Mouse (Mus musculus): ENCODE results near the gene E4f1. TPM values are rescaled to one million over a fixed set of nuclear protein-coding genes. Genes with fewer than 3 reads are reported as not detected.

E4f1 gene
- polyA plus RNA-seq, 1 experiment from 2014 or later: 5.0 TPM

- Histone ChIP-seq H3K4me3 (ENCODE audit: low read depth, low read length) (no peak overlapping the region), H3K36me3 (ENCODE audit: control insufficient read depth, insufficient read depth) (peaks cover 40% of the 10 kb centered on the region), H3K4me1 (replicated peaks; ENCODE audit: control insufficient read depth, insufficient read depth, low read length) (peaks cover 8% of the 10 kb centered on the region), H3K9me3 (ENCODE audit: control insufficient read depth) (no peaks in the 10 kb centered on the region), H3K27me3 (replicated peaks; ENCODE audit: control insufficient read depth, insufficient read depth, low read length) (no peaks in the 10 kb centered on the region), H3K27ac (ENCODE audit: low read depth, low read length) (peak overlapping the region; percentile 86; the same call in 1 of the 2 replicates), H3K9ac (ENCODE audit: low read depth, low read length) (no peak overlapping the region), H3K4me2 (replicated peaks; ENCODE audit: low read depth) (no peak overlapping the region)
- 79% methylated on average over 5 of the region's 5 CpGs for WGBS
- no peak for TF ChIP-seq CTCF (IDR thresholded peaks at IDR 0.05; ENCODE audit: low read depth)
- no peak for ATAC-seq
Measured at GRCm38 (mm10) chr17:24474557-24474956, 4.4 kb upstream of the E4f1 start.

- 69% methylated on average over 6 of the region's 6 CpGs for WGBS
- Histone ChIP-seq H3K4me2 (replicated peaks; ENCODE audit: low read depth) (peak within 1 kb of the TSS; percentile 99), H3K36me3 (ENCODE audit: control insufficient read depth, insufficient read depth) (peaks cover 40% of the 10 kb centered on the region), H3K27me3 (replicated peaks; ENCODE audit: control insufficient read depth, insufficient read depth, low read length) (no peaks in the 10 kb centered on the region), H3K9me3 (ENCODE audit: control insufficient read depth) (no peaks in the 10 kb centered on the region), H3K4me3 (ENCODE audit: low read depth, low read length) (no peak within 1 kb of the TSS), H3K9ac (ENCODE audit: low read depth, low read length) (peak within 1 kb of the TSS; percentile 37), H3K4me1 (replicated peaks; ENCODE audit: control insufficient read depth, insufficient read depth, low read length) (peaks cover 8% of the 10 kb centered on the region), H3K27ac (ENCODE audit: low read depth, low read length) (peak within 1 kb of the TSS; percentile 86)
- TF ChIP-seq CTCF (IDR thresholded peaks at IDR 0.05; ENCODE audit: low read depth): no peak
- ATAC-seq: no peak
Measured at GRCm38 (mm10) chr17:24473612-24474275, 3.6 kb upstream of the E4f1 start, which contains the start of gene Bricd5. Gene Bricd5, plus strand, starts transcription at chr17:24473884.

GRCm38 (mm10) chr17:24472512-24472911 lies 2.4 kb upstream of the E4f1 start:
- H3K9me3 ChIP-seq (ENCODE audit: control insufficient read depth): no peaks in the 10 kb centered on the region
- no peak for TF ChIP-seq CTCF (IDR thresholded peaks at IDR 0.05; ENCODE audit: low read depth)
- H3K27ac ChIP-seq (ENCODE audit: low read depth, low read length): peak overlapping the region; percentile 86
- WGBS: 33% methylated on average over 4 of the region's 4 CpGs
- no peaks in the 10 kb centered on the region for H3K27me3 ChIP-seq (replicated peaks; ENCODE audit: control insufficient read depth, insufficient read depth, low read length)
- H3K4me1 ChIP-seq (replicated peaks; ENCODE audit: control insufficient read depth, insufficient read depth, low read length): peaks cover under 1% of the 10 kb centered on the region; the same call in 1 of the 2 replicates
- peak; percentile 53 for ATAC-seq
- H3K4me3 ChIP-seq (ENCODE audit: low read depth, low read length): no peak overlapping the region
- H3K9ac ChIP-seq (ENCODE audit: low read depth, low read length): peak overlapping the region; percentile 37
- H3K36me3 ChIP-seq (ENCODE audit: control insufficient read depth, insufficient read depth): peaks cover 37% of the 10 kb centered on the region
- H3K4me2 ChIP-seq (replicated peaks; ENCODE audit: low read depth): peak overlapping the region; percentile 99

- Histone ChIP-seq H3K4me1 (replicated peaks; ENCODE audit: control insufficient read depth, insufficient read depth, low read length) (no peaks in the 10 kb centered on the region), H3K27me3 (replicated peaks; ENCODE audit: control insufficient read depth, insufficient read depth, low read length) (no peaks in the 10 kb centered on the region), H3K9me3 (ENCODE audit: control insufficient read depth) (no peaks in the 10 kb centered on the region), H3K4me2 (replicated peaks; ENCODE audit: low read depth) (peak overlapping the region; percentile 99), H3K36me3 (ENCODE audit: control insufficient read depth, insufficient read depth) (peaks cover 21% of the 10 kb centered on the region), H3K9ac (ENCODE audit: low read depth, low read length) (peak overlapping the region; percentile 93), H3K4me3 (ENCODE audit: low read depth, low read length) (peak overlapping the region; percentile 80), H3K27ac (ENCODE audit: low read depth, low read length) (peak overlapping the region; percentile 94)
- TF ChIP-seq CTCF (IDR thresholded peaks at IDR 0.05; ENCODE audit: low read depth): no peak
- ATAC-seq: 0 out of 2 replicates have a peak, but pooled peaks have one; percentile 1
- WGBS: under 1% methylated on average over 68 of the region's 68 CpGs
Measured at GRCm38 (mm10) chr17:24470701-24471527, 801 bp upstream of the E4f1 start.

GRCm38 (mm10) chr17:24469336-24469909 lies 690 bp downstream of the E4f1 start:
- no peak for ATAC-seq
- Histone ChIP-seq H3K27ac (ENCODE audit: low read depth, low read length) (peak overlapping the region; percentile 94), H3K27me3 (replicated peaks; ENCODE audit: control insufficient read depth, insufficient read depth, low read length) (no peaks in the 10 kb centered on the region), H3K4me3 (ENCODE audit: low read depth, low read length) (peak overlapping the region; percentile 80), H3K4me1 (replicated peaks; ENCODE audit: control insufficient read depth, insufficient read depth, low read length) (no peaks in the 10 kb centered on the region), H3K9ac (ENCODE audit: low read depth, low read length) (peak overlapping the region; percentile 93; the same call in 1 of the 2 replicates), H3K36me3 (ENCODE audit: control insufficient read depth, insufficient read depth) (peaks cover 6% of the 10 kb centered on the region; the same call in 1 of the 2 replicates), H3K9me3 (ENCODE audit: control insufficient read depth) (no peaks in the 10 kb centered on the region), H3K4me2 (replicated peaks; ENCODE audit: low read depth) (peak overlapping the region; percentile 99)
- WGBS: 16% methylated on average over 7 of the region's 7 CpGs
- TF ChIP-seq CTCF (IDR thresholded peaks at IDR 0.05; ENCODE audit: low read depth): no peak
